Mouse (Mus musculus) urinary bladder, postnatal 10 days (tissue): ENCODE results near the gene C130074G19Rik.

Source experiments
- DNase-seq: peaks from one replicate; pipeline ENCODE4 v3.0.0; 2022; ENCODE audit warnings: low spot score

C130074G19Rik gene

GRCm38 (mm10) chr1:184844326-184845066 lies 38.5 kb downstream of the C130074G19Rik start:
- no peak for DNase-seq

GRCm38 (mm10) chr1:184837649-184838048 lies 45.4 kb downstream of the C130074G19Rik start:
- DNase-seq: no peak

- no peak for DNase-seq
Measured at GRCm38 (mm10) chr1:184836350-184836749, 46.7 kb downstream of the C130074G19Rik start.

- DNase-seq: no peak
Measured at GRCm38 (mm10) chr1:184833499-184833898, 49.5 kb downstream of the C130074G19Rik start.

GRCm38 (mm10) chr1:184832211-184832610 lies 50.8 kb downstream of the C130074G19Rik start:
- no peak for DNase-seq

GRCm38 (mm10) chr1:184829897-184830296 lies 53.1 kb downstream of the C130074G19Rik start:
- DNase-seq: no peak

GRCm38 (mm10) chr1:184827175-184827701 lies 55.8 kb downstream of the C130074G19Rik start:
- no peak for DNase-seq

- no peak for DNase-seq
Measured at GRCm38 (mm10) chr1:184825093-184825492, 57.9 kb downstream of the C130074G19Rik start.

- DNase-seq: peak; percentile 79
Measured at GRCm38 (mm10) chr1:184824439-184824851, 58.6 kb downstream of the C130074G19Rik start.

- DNase-seq: no peak
Measured at GRCm38 (mm10) chr1:184822678-184823077, 60.3 kb downstream of the C130074G19Rik start.
